Mouse (Mus musculus) CH12.LX (cell line): Measurements from ENCODE around the gene Sox18.

ENCODE experiments used
- CHD2 ChIP-seq: IDR thresholded peaks from 2 replicates; pipeline ENCODE4 v1.6.1; 2011; ENCODE audit warnings: low read length, improper control_type of control experiment
- CTCF ChIP-seq, 2 experiments: IDR thresholded peaks in 1 of 2; conservative IDR thresholded peaks in 1 of 2; 2 replicates each; pipeline ENCODE4 v1.5.1; 2011 to 2012; ENCODE audit warnings: low read depth in 2 of 2, low read length in 2 of 2, improper control_type of control experiment in 1 of 2, inconsistent platforms in 1 of 2, mild to moderate bottlenecking in 1 of 2, moderate library complexity in 1 of 2
- ETS1 ChIP-seq: conservative IDR thresholded peaks from 2 replicates; pipeline ENCODE4 v1.6.1; 2012; ENCODE audit warnings: low read depth, mild to moderate bottlenecking, inconsistent platforms, low read length, improper control_type of control experiment, moderate library complexity
- HCFC1 ChIP-seq: IDR thresholded peaks from 2 replicates; pipeline ENCODE4 v1.6.1; 2012; ENCODE audit warnings: low read depth, mild to moderate bottlenecking, inconsistent platforms, low read length, improper control_type of control experiment
- MAX ChIP-seq: IDR thresholded peaks from 2 replicates; pipeline ENCODE4 v1.6.1; 2011; ENCODE audit warnings: low read length, improper control_type of control experiment
- MAZ ChIP-seq: IDR thresholded peaks from 2 replicates; pipeline ENCODE4 v1.6.1; 2012; ENCODE audit warnings: low read depth, mild to moderate bottlenecking, inconsistent platforms, low read length, improper control_type of control experiment, moderate library complexity
- NRF1 ChIP-seq: IDR thresholded peaks from 2 replicates; pipeline ENCODE4 v1.6.1; 2014; ENCODE audit warnings: low read depth, mild to moderate bottlenecking, inconsistent platforms, low read length, improper control_type of control experiment, moderate library complexity
- POLR2A ChIP-seq: IDR thresholded peaks from 2 replicates; pipeline ENCODE4 v1.6.1; 2011; ENCODE audit warnings: low read depth, mild to moderate bottlenecking, improper control_type of control experiment, low read length
- POLR2AphosphoS2 ChIP-seq: IDR thresholded peaks from 2 replicates; pipeline ENCODE4 v1.6.1; 2011; ENCODE audit warnings: low read depth, low read length, improper control_type of control experiment
- USF2 ChIP-seq: conservative IDR thresholded peaks from 2 replicates; pipeline ENCODE4 v1.6.1; 2011; ENCODE audit warnings: low read depth, low read length, improper control_type of control experiment

DNA sequence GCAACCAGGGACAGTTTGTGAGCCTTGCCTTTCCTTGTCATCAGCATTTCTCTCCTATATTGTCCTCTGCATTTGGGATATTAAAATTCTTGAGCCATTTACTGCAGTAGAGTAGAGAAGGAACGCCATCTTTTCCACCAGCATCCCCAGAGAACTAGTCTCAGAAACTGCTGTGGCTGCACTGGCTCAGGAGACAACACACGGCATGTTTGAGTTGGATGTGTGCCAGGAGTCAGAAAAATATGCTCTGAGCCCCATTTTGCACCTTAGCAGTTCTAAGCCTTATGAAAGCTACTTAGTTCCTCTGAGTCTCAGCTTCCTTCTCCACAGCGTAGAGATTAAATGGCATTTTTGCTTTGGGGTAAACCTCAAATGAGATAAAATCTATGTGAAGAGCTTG, 45.6 kb upstream of the Sox18 start:
- no peak for TF ChIP-seq POLR2AphosphoS2
- TF ChIP-seq CTCF (conservative IDR thresholded peaks at IDR 0.05 in 1 of 2, IDR thresholded peaks at IDR 0.05 in 1 of 2; ENCODE audit: low read depth in 2 of 2, low read length in 2 of 2) = no peak
- TF ChIP-seq CHD2 = no peak
- no peak for TF ChIP-seq NRF1
- no peak for TF ChIP-seq MAX
- TF ChIP-seq ETS1 = no peak
- no peak for TF ChIP-seq MAZ
- no peak for TF ChIP-seq HCFC1
- no peak for TF ChIP-seq USF2
- no peak for TF ChIP-seq POLR2A
